Mouse (Mus musculus) stomach, embryonic 16.5 days (tissue): ENCODE measurements around the gene Plekhf1. TPM values are rescaled to one million over a fixed set of nuclear protein-coding genes. Genes with fewer than 3 reads are reported as not detected.

Experiments
- ATAC-seq: fragments of 200-750 bp; cut with Nextera tagmentation; 2 replicates; pipeline ENCODE4 v1.8.0; 2017; ENCODE audit warnings: moderate number of reproducible peaks, moderate TSS enrichment; ENCODE audit not compliant: insufficient read depth, low FRiP score
- H3K27ac ChIP-seq: fragments of 300-500 bp; sonication (generic); 2 replicates; pipeline ENCODE4 v1.5.1; 2014; ENCODE audit warnings: low read length
- H3K27me3 ChIP-seq: fragments of 300-500 bp; sonication (generic); 2 replicates; pipeline ENCODE4 v1.6.1; 2014; ENCODE audit warnings: low read length, control low read depth, mixed read lengths; ENCODE audit not compliant: control insufficient read depth, insufficient read depth
- H3K36me3 ChIP-seq: fragments of 300-500 bp; sonication (generic); 2 replicates; pipeline ENCODE4 v1.6.1; 2014; ENCODE audit warnings: low read length; ENCODE audit not compliant: control insufficient read depth, insufficient read depth
- H3K4me1 ChIP-seq: fragments of 300-500 bp; sonication (generic); 2 replicates; pipeline ENCODE4 v1.6.1; 2014; ENCODE audit warnings: low read length, control low read depth, mixed read lengths; ENCODE audit not compliant: control insufficient read depth, insufficient read depth
- H3K4me2 ChIP-seq: fragments of 300-500 bp; sonication (generic); 2 replicates; pipeline ENCODE4 v1.6.1; 2014; ENCODE audit warnings: low read depth, low read length, mixed read lengths
- H3K4me3 ChIP-seq: fragments of 300-500 bp; sonication (generic); replicated peaks from 2 replicates; pipeline ENCODE4 v1.5.1; 2014; ENCODE audit warnings: mild to moderate bottlenecking, low read length
- H3K9ac ChIP-seq: fragments of 300-500 bp; sonication (generic); 2 replicates; pipeline ENCODE4 v1.6.1; 2014; ENCODE audit warnings: low read length
- H3K9me3 ChIP-seq: fragments of 300-500 bp; sonication (generic); replicated peaks from 2 replicates; pipeline ENCODE4 v1.6.1; 2016; ENCODE audit warnings: low read length, control low read depth; ENCODE audit not compliant: control insufficient read depth
- WGBS: fragments of 180-500 bp; shearing (Covaris S2); extraction: QIAGEN DNeasy Blood & Tissue Kit; methylation state at CpG from one replicate; pipeline ENCODE4 v1.1.7; 2014; 5-methylcytosine and 5-hydroxymethylcytosine counted together
- polyA plus RNA-seq: library from polyadenylated mRNA; unstranded; fragments of >200 nt; fragmentation: Nextera tagmentation; extraction: Ambion mirVana; gene quantifications from 2 replicates; pipeline ENCODE4 v1.2.1, GENCODE M21; 2015

The Plekhf1 gene
- polyA plus RNA-seq, 1 experiment from 2014 or later = 4.0 TPM

- no peaks in the 10 kb centered on the region for H3K36me3 ChIP-seq
- no peaks in the 10 kb centered on the region for H3K27me3 ChIP-seq
- no peak overlapping the region for H3K9ac ChIP-seq
- 32% methylated on average over 3 of the region's 3 CpGs for WGBS
- H3K4me3 ChIP-seq = no peak overlapping the region
- peaks cover 10% of the 10 kb centered on the region; the same call in 1 of the 2 replicates for H3K4me1 ChIP-seq
- ATAC-seq = no peak
- no peaks in the 10 kb centered on the region for H3K9me3 ChIP-seq
- no peak overlapping the region for H3K27ac ChIP-seq
- H3K4me2 ChIP-seq = no peak overlapping the region
These were observed 15.2 kb downstream of the Plekhf1 start for GRCm38 (mm10) chr7:38212651-38213062.

GRCm38 (mm10) chr7:38209478-38210152 lies 18.2 kb downstream of the Plekhf1 start:
- no peak overlapping the region for H3K27ac ChIP-seq
- no peak overlapping the region for H3K4me2 ChIP-seq
- no peak for ATAC-seq
- H3K4me1 ChIP-seq = 0 out of 2 replicates have a peak, but pooled peaks cover 6% of the 10 kb centered on the region
- no peaks in the 10 kb centered on the region for H3K27me3 ChIP-seq
- WGBS = 60% methylated on average over 11 of the region's 11 CpGs
- no peaks in the 10 kb centered on the region for H3K36me3 ChIP-seq
- H3K9me3 ChIP-seq = no peaks in the 10 kb centered on the region
- no peak overlapping the region for H3K4me3 ChIP-seq
- no peak overlapping the region for H3K9ac ChIP-seq

DNA sequence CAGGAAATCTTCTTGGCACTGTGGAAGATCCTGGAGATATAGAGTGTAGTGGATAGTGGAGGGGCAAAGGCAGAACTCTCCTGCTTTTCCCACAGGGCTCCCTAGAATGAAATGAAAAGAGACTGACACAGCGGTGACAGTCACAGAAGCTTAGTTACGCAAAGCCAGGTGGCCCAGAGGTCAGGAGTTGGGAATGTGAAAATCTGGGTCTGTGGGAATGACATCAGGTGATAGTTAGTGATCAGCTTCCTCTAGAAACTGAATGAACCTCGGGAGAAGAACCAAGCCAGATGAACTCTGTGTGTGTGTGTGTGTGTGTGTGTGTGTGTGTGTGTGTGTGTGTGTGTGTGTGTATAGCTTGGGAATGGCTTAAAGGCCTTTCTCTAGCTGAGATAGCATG lies 18.8 kb downstream of the Plekhf1 start:
- Histone ChIP-seq H3K9me3 (no peaks in the 10 kb centered on the region; the same call in 1 of the 2 replicates), H3K9ac (no peak overlapping the region), H3K4me3 (no peak overlapping the region), H3K4me1 (0 out of 2 replicates have a peak, but pooled peaks cover 6% of the 10 kb centered on the region), H3K36me3 (no peaks in the 10 kb centered on the region), H3K4me2 (no peak overlapping the region), H3K27ac (no peak overlapping the region), H3K27me3 (no peaks in the 10 kb centered on the region)
- ATAC-seq = no peak
- WGBS = 64% methylated on average over 3 of the region's 3 CpGs

DNA sequence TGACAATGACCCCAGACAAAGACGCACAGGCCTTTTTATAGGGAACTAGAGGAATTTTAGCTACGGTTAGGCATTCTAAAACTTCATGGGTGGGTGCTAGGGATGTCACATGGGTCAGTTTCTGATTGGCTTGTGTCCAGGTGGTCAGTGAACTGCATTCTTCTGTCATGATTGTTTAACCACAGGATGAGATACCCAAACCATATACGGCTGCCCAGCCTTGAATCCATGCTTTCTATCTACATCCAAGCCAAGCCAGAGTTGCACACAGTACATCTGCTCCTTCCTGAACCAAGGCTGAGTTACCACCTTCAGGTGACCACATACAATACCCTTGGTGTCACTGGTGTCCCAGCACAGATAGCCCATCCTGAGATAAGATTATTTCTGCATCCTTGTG lies 21.3 kb downstream of the Plekhf1 start:
- no peak overlapping the region for H3K4me3 ChIP-seq
- H3K27ac ChIP-seq = no peak overlapping the region
- ATAC-seq = no peak
- H3K4me1 ChIP-seq = 0 out of 2 replicates have a peak, but pooled peaks cover 6% of the 10 kb centered on the region
- H3K9ac ChIP-seq = no peak overlapping the region
- H3K9me3 ChIP-seq = no peaks in the 10 kb centered on the region; the same call in 1 of the 2 replicates
- whole genome bisulfite sequencing = 80% methylated on average over 3 of the region's 3 CpGs
- H3K36me3 ChIP-seq = no peaks in the 10 kb centered on the region
- no peak overlapping the region for H3K4me2 ChIP-seq
- H3K27me3 ChIP-seq = no peaks in the 10 kb centered on the region

GRCm38 (mm10) chr7:38205801-38206200 lies 22.0 kb downstream of the Plekhf1 start:
- no peaks in the 10 kb centered on the region for H3K27me3 ChIP-seq
- 0 out of 2 replicates have a peak, but pooled peaks cover 6% of the 10 kb centered on the region for H3K4me1 ChIP-seq
- ATAC-seq = no peak
- H3K9ac ChIP-seq = no peak overlapping the region
- no peak overlapping the region for H3K4me2 ChIP-seq
- H3K36me3 ChIP-seq = no peaks in the 10 kb centered on the region
- no peaks in the 10 kb centered on the region; the same call in 1 of the 2 replicates for H3K9me3 ChIP-seq
- H3K27ac ChIP-seq = no peak overlapping the region
- H3K4me3 ChIP-seq = no peak overlapping the region
- WGBS = 57% methylated on average over 2 of the region's 2 CpGs

GRCm38 (mm10) chr7:38204314-38204713 lies 23.5 kb downstream of the Plekhf1 start:
- WGBS = 84% methylated on average over 6 of the region's 6 CpGs
- Histone ChIP-seq H3K4me1 (0 out of 2 replicates have a peak, but pooled peaks cover under 1% of the 10 kb centered on the region), H3K27me3 (no peaks in the 10 kb centered on the region), H3K27ac (no peak overlapping the region), H3K9ac (no peak overlapping the region), H3K9me3 (no peaks in the 10 kb centered on the region; the same call in 1 of the 2 replicates), H3K36me3 (no peaks in the 10 kb centered on the region), H3K4me3 (no peak overlapping the region), H3K4me2 (no peak overlapping the region)
- ATAC-seq = no peak

GRCm38 (mm10) chr7:38201290-38201658 lies 26.5 kb downstream of the Plekhf1 start:
- WGBS = 33% methylated on average over 3 of the region's 3 CpGs
- Histone ChIP-seq H3K4me2 (no peak overlapping the region), H3K27me3 (no peaks in the 10 kb centered on the region), H3K4me1 (no peaks in the 10 kb centered on the region), H3K9me3 (no peaks in the 10 kb centered on the region; the same call in 1 of the 2 replicates), H3K9ac (no peak overlapping the region), H3K27ac (no peak overlapping the region), H3K36me3 (no peaks in the 10 kb centered on the region), H3K4me3 (no peak overlapping the region)
- ATAC-seq = no peak

- H3K4me1 ChIP-seq = no peaks in the 10 kb centered on the region
- H3K4me2 ChIP-seq = peak overlapping the region; percentile 51
- H3K9me3 ChIP-seq = no peaks in the 10 kb centered on the region; the same call in 1 of the 2 replicates
- H3K4me3 ChIP-seq = peak overlapping the region; percentile 16; the same call in 1 of the 2 replicates
- WGBS = 3% methylated on average over 28 of the region's 28 CpGs
- H3K27me3 ChIP-seq = no peaks in the 10 kb centered on the region
- peak overlapping the region; percentile 61 for H3K9ac ChIP-seq
- no peaks in the 10 kb centered on the region for H3K36me3 ChIP-seq
- no peak overlapping the region for H3K27ac ChIP-seq
- peak; percentile 88; the same call in 1 of the 2 replicates for ATAC-seq
These were observed 27.1 kb downstream of the Plekhf1 start for GRCm38 (mm10) chr7:38200606-38201289.
